Mouse (Mus musculus): ENCODE results near the gene Elk3. TPM values are rescaled to one million over a fixed set of nuclear protein-coding genes. Genes with fewer than 3 reads are reported as not detected.

Elk3 gene
- total and polyA plus RNA-seq, 3 experiments: 0.33 TPM; not detected in 2

DNA sequence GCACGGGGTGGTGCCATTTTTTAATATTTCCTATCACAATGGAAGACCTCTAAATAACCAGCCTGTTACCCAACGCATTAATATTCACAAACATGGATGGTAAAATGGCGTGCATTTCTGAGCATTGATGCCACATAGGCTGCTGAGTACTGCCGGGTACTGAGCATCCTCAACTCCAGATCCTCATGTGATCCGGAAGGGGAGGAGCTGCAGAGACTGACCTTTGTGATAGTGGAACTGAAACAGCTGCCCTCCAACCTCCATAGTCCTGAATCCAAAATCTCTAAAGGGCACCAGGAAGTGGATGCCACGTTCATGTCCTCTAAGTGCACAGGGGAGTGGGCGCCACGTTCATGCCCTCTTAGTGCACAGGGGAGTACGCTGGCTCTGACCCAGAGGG is 31.9 kb downstream of the Elk3 start:
- Histone ChIP-seq H3K9me3 (replicated peaks) (no peaks in the 10 kb centered on the region), H3K27me3 (ENCODE audit: insufficient read depth, low read length) (peaks cover 27% of the 10 kb centered on the region), H3K4me1 (ENCODE audit: insufficient read depth, low read depth, low read length) (peaks cover 35% of the 10 kb centered on the region), H3K36me3 (replicated peaks) (no peaks in the 10 kb centered on the region), H3K4me3 (ENCODE audit: low read depth, low read length) (no peak overlapping the region)
- TF ChIP-seq POLR2AphosphoS5 (IDR thresholded peaks at IDR 0.05; ENCODE audit: insufficient replicate concordance, low read depth, low read length) (no peak), CTCF (IDR thresholded peaks at IDR 0.05; ENCODE audit: low read depth, low read length) (no peak), TAL1 (conservative IDR thresholded peaks at IDR 0.05; ENCODE audit: low read depth, low read length) (no peak), GATA2 (IDR thresholded peaks at IDR 0.05; ENCODE audit: borderline replicate concordance, low read depth, low read length) (no peak), GATA1 (IDR thresholded peaks at IDR 0.05; ENCODE audit: borderline replicate concordance, low read length) (no peak)
- no peak for ATAC-seq (ENCODE audit: extremely low read depth, insufficient number of reproducible peaks, low FRiP score, poor library complexity, severe bottlenecking)
- no peak for DNase-seq (ENCODE audit: low spot score)

DNA sequence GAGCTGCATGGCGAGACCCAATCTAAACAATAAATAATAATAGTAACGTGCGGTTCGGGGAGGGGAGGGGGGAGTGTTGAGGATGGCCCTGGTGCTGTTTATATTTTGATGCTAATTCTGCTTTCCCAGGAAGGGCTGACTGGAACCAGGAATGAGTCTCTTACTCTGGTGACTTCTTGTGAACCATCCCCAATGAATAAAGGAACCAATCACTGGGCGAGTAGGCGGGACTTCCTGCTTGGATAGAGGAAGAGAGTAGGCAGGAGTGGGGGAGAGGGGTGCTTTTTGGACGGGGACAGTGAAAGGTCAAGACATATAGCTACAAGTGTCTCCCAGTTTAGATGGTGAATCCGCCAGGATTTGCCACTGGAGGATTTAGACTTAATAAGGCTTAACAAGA is 32.6 kb downstream of the Elk3 start:
- no peaks in the 10 kb centered on the region for H3K9me3 ChIP-seq (replicated peaks)
- no peak for DNase-seq (ENCODE audit: low spot score)
- TF ChIP-seq TAL1 (conservative IDR thresholded peaks at IDR 0.05; ENCODE audit: low read depth, low read length) (no peak), CTCF (IDR thresholded peaks at IDR 0.05; ENCODE audit: low read depth, low read length) (no peak), GATA2 (IDR thresholded peaks at IDR 0.05; ENCODE audit: borderline replicate concordance, low read depth, low read length) (no peak), GATA1 (IDR thresholded peaks at IDR 0.05; ENCODE audit: borderline replicate concordance, low read length) (no peak), POLR2AphosphoS5 (IDR thresholded peaks at IDR 0.05; ENCODE audit: insufficient replicate concordance, low read depth, low read length) (no peak)
- H3K36me3 ChIP-seq (replicated peaks): no peaks in the 10 kb centered on the region
- no peak for ATAC-seq (ENCODE audit: extremely low read depth, insufficient number of reproducible peaks, low FRiP score, poor library complexity, severe bottlenecking)
- peaks cover 27% of the 10 kb centered on the region for H3K27me3 ChIP-seq (ENCODE audit: insufficient read depth, low read length)
- no peak overlapping the region for H3K4me3 ChIP-seq (ENCODE audit: low read depth, low read length)
- peaks cover 39% of the 10 kb centered on the region for H3K4me1 ChIP-seq (ENCODE audit: insufficient read depth, low read depth, low read length)

DNA sequence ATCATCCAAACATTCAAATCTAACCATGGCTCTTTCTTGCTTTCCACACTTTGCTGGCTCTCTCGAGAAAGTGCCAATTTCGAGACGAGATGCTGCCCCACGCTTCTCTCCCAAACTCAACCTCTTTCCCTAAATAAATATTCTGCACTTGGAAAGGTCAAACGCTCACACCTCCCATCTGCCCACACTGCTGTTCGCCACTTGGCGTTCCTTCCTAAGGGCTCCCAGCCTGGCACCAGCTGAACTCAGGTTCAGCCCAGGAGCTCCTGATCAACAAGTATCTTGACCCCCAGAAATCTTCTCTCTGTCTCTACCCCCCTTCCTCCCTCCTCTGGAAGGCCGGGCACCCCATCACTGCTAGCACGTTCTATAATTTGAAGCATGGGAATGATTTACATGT is 34.1 kb downstream of the Elk3 start:
- DNase-seq (ENCODE audit: low spot score) (no peak), ATAC-seq (ENCODE audit: extremely low read depth, insufficient number of reproducible peaks, low FRiP score, poor library complexity, severe bottlenecking) (no peak)
- H3K36me3 ChIP-seq (replicated peaks): no peaks in the 10 kb centered on the region
- no peak overlapping the region for H3K4me3 ChIP-seq (ENCODE audit: low read depth, low read length)
- peaks cover 22% of the 10 kb centered on the region for H3K27me3 ChIP-seq (ENCODE audit: insufficient read depth, low read length)
- H3K4me1 ChIP-seq (ENCODE audit: insufficient read depth, low read depth, low read length): peaks cover 46% of the 10 kb centered on the region
- no peak for TF ChIP-seq GATA2 (IDR thresholded peaks at IDR 0.05; ENCODE audit: borderline replicate concordance, low read depth, low read length)
- TF ChIP-seq TAL1 (conservative IDR thresholded peaks at IDR 0.05; ENCODE audit: low read depth, low read length): no peak
- no peak for TF ChIP-seq GATA1 (IDR thresholded peaks at IDR 0.05; ENCODE audit: borderline replicate concordance, low read length)
- TF ChIP-seq CTCF (IDR thresholded peaks at IDR 0.05; ENCODE audit: low read depth, low read length): no peak
- TF ChIP-seq POLR2AphosphoS5 (IDR thresholded peaks at IDR 0.05; ENCODE audit: insufficient replicate concordance, low read depth, low read length): no peak
- no peaks in the 10 kb centered on the region for H3K9me3 ChIP-seq (replicated peaks)

DNA sequence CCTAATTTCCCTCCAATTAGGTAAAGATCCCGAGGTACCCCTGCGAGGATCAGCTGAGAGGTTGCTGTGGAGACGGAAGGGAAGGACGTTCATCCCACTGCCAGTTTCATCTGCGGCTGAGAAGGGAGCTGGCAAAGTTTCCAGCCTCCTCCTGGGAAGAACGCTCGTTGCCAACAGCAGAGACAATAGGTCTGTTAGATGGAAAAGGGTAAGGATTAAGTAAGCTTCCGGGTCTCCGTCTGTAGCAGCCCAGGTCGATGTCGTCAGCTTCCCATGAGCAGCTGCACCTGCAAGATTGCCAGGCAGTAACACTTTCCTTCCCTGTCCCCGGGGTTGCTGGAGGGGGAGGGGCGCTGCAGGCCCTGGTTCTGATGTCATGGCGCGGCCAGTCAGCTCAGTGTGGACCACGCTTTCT is 34.6 kb downstream of the Elk3 start:
- Histone ChIP-seq H3K9me3 (replicated peaks) (no peaks in the 10 kb centered on the region), H3K27me3 (ENCODE audit: insufficient read depth, low read length) (peaks cover 22% of the 10 kb centered on the region), H3K4me1 (ENCODE audit: insufficient read depth, low read depth, low read length) (peaks cover 47% of the 10 kb centered on the region), H3K36me3 (replicated peaks) (no peaks in the 10 kb centered on the region), H3K4me3 (ENCODE audit: low read depth, low read length) (no peak overlapping the region)
- no peak for ATAC-seq (ENCODE audit: extremely low read depth, insufficient number of reproducible peaks, low FRiP score, poor library complexity, severe bottlenecking)
- TF ChIP-seq TAL1 (conservative IDR thresholded peaks at IDR 0.05; ENCODE audit: low read depth, low read length) (no peak), GATA1 (IDR thresholded peaks at IDR 0.05; ENCODE audit: borderline replicate concordance, low read length) (no peak), CTCF (IDR thresholded peaks at IDR 0.05; ENCODE audit: low read depth, low read length) (no peak), POLR2AphosphoS5 (IDR thresholded peaks at IDR 0.05; ENCODE audit: insufficient replicate concordance, low read depth, low read length) (no peak), GATA2 (IDR thresholded peaks at IDR 0.05; ENCODE audit: borderline replicate concordance, low read depth, low read length) (no peak)
- DNase-seq (ENCODE audit: low spot score): no peak

DNA sequence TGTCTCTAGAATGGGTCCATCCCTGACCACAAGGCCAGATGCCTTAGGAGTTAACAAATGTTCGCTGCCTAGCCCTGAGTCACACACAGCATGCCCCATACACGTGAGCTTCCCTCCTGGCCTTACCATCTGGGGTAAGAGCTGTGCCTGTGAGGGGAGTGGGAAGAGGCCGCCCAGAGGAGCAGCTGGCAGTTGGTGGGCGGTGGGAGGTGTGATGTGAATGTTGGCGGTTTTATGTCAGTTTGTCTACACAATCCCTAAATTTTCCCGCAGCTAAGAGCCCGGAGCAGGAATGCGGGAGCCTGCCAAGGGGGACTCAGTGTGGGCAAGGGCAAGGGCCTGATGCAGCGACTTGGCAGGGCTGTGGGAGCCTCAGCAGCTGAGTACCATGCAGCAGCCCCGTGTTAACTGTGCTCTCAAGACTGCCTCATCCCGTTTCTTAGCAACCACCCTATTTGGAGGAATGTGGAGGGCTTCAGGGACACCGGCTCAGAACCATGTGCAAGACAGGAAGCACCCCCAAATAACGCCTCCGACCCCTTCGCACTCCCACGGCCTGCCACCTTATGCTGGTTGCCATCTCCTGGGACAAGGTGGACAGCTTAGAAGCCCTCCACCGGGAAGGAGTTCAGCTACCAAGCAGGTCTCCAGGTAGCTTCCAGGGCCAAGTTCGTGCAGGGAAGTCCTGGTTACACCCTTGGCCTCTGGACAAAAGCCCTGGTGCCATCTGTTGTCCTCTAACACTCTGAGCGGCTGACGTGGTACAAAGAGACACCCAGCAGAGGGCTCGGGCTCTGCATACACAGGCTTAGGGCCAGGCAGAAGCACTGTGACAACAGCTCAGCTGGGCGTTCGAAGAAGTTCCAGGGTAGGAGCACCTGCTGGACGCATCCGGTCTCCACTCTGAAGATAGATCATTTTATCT is 35.5 kb downstream of the Elk3 start:
- Histone ChIP-seq H3K4me1 (ENCODE audit: insufficient read depth, low read depth, low read length) (peaks cover 48% of the 10 kb centered on the region), H3K36me3 (replicated peaks) (no peaks in the 10 kb centered on the region), H3K27me3 (ENCODE audit: insufficient read depth, low read length) (peaks cover 17% of the 10 kb centered on the region), H3K9me3 (replicated peaks) (no peaks in the 10 kb centered on the region), H3K4me3 (ENCODE audit: low read depth, low read length) (no peak overlapping the region)
- no peak for TF ChIP-seq GATA2 (IDR thresholded peaks at IDR 0.05; ENCODE audit: borderline replicate concordance, low read depth, low read length)
- TF ChIP-seq CTCF (IDR thresholded peaks at IDR 0.05; ENCODE audit: low read depth, low read length): no peak
- TF ChIP-seq POLR2AphosphoS5 (IDR thresholded peaks at IDR 0.05; ENCODE audit: insufficient replicate concordance, low read depth, low read length): no peak
- TF ChIP-seq TAL1 (conservative IDR thresholded peaks at IDR 0.05; ENCODE audit: low read depth, low read length): no peak
- TF ChIP-seq GATA1 (IDR thresholded peaks at IDR 0.05; ENCODE audit: borderline replicate concordance, low read length): no peak
- no peak for DNase-seq (ENCODE audit: low spot score)
- no peak for ATAC-seq (ENCODE audit: extremely low read depth, insufficient number of reproducible peaks, low FRiP score, poor library complexity, severe bottlenecking)

DNA sequence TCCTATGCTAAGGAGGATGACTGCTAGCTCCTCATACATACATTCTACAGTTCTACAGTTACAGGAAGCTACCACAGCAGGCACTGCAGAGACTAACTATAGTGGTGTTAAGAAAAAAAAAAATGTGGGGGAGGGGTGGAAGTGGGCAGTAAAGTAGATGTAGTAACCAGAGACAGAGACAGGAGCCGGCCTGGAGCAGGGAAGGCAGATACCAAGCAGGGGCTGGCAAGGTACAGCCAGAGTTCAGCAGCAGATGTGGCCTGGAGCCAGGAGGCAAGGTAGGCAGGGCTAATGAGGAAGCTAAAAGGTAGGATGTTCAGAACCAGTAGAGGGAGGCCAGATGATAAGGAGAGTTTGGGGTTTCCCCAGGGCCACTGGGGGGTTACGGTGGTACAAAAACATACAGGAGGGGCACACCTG is 36.6 kb downstream of the Elk3 start:
- Histone ChIP-seq H3K9me3 (replicated peaks) (no peaks in the 10 kb centered on the region), H3K27me3 (ENCODE audit: insufficient read depth, low read length) (peaks cover 17% of the 10 kb centered on the region; the same call in 1 of the 2 replicates), H3K4me1 (ENCODE audit: insufficient read depth, low read depth, low read length) (peaks cover 59% of the 10 kb centered on the region), H3K36me3 (replicated peaks) (no peaks in the 10 kb centered on the region), H3K4me3 (ENCODE audit: low read depth, low read length) (no peak overlapping the region)
- no peak for DNase-seq (ENCODE audit: low spot score)
- TF ChIP-seq CTCF (IDR thresholded peaks at IDR 0.05; ENCODE audit: low read depth, low read length) (no peak), GATA1 (IDR thresholded peaks at IDR 0.05; ENCODE audit: borderline replicate concordance, low read length) (no peak), TAL1 (conservative IDR thresholded peaks at IDR 0.05; ENCODE audit: low read depth, low read length) (no peak)
- no peak for ATAC-seq (ENCODE audit: extremely low read depth, insufficient number of reproducible peaks, low FRiP score, poor library complexity, severe bottlenecking)

All from G1E (cell line).